Mouse (Mus musculus) lung, adult 2 months (tissue): Measurements from ENCODE around the gene Efr3b.

Experiments used
- CTCF ChIP-seq: fragments of 200-500 bp; IDR thresholded peaks from 2 replicates; pipeline ENCODE4 v1.5.1; 2011; ENCODE audit warnings: mild to moderate bottlenecking, low read length, control low read depth; ENCODE audit not compliant: insufficient read depth
- POLR2A ChIP-seq: fragments of 200-500 bp; IDR thresholded peaks from 2 replicates; pipeline ENCODE4 v1.6.1; 2011; ENCODE audit warnings: low read depth, mild to moderate bottlenecking, control low read depth, low read length, borderline replicate concordance; ENCODE audit errors: extremely low read depth

- TF ChIP-seq POLR2A (no peak), CTCF (no peak)
These were observed 15.2 kb downstream of the Efr3b start for GRCm38 (mm10) chr12:4023501-4023900.
